Mouse (Mus musculus) liver, embryonic 13.5 days (tissue): ENCODE data around the gene Gabpb2. TPM values are rescaled to one million over a fixed set of nuclear protein-coding genes. Genes with fewer than 3 reads are reported as not detected.

Experiments
- ATAC-seq: fragments of 200-750 bp; cut with Nextera tagmentation; 2 replicates; pipeline ENCODE4 v1.8.0; 2017; ENCODE audit warnings: low read depth, mild to moderate bottlenecking, moderate number of reproducible peaks, moderate library complexity
- DNase-seq: peaks from one replicate; pipeline ENCODE4 v3.0.0; 2022
- H3K27ac ChIP-seq: fragments of 300-500 bp; sonication (generic); 2 replicates; pipeline ENCODE4 v1.5.1; 2015; ENCODE audit warnings: moderate library complexity, mild to moderate bottlenecking, inconsistent platforms
- H3K27me3 ChIP-seq: fragments of 300-500 bp; sonication (generic); 2 replicates; pipeline ENCODE4 v1.6.1; 2015; ENCODE audit warnings: mild to moderate bottlenecking, inconsistent platforms
- H3K36me3 ChIP-seq: fragments of 300-500 bp; sonication (generic); 2 replicates; pipeline ENCODE4 v1.6.1; 2015; ENCODE audit warnings: mild to moderate bottlenecking, inconsistent platforms
- H3K4me1 ChIP-seq: fragments of 300-500 bp; sonication (generic); replicated peaks from 2 replicates; pipeline ENCODE4 v1.6.1; 2015; ENCODE audit warnings: inconsistent platforms
- H3K4me2 ChIP-seq: fragments of 300-500 bp; sonication (generic); 2 replicates; pipeline ENCODE4 v1.6.1; 2015; ENCODE audit warnings: inconsistent platforms, mild to moderate bottlenecking, moderate library complexity
- H3K4me3 ChIP-seq: fragments of 300-500 bp; sonication (generic); replicated peaks from 2 replicates; pipeline ENCODE4 v1.5.1; 2015; ENCODE audit warnings: mild to moderate bottlenecking, inconsistent platforms
- H3K9ac ChIP-seq: fragments of 300-500 bp; sonication (generic); 2 replicates; pipeline ENCODE4 v1.6.1; 2015; ENCODE audit warnings: mild to moderate bottlenecking, inconsistent platforms
- H3K9me3 ChIP-seq: fragments of 300-500 bp; sonication (generic); replicated peaks from 2 replicates; pipeline ENCODE4 v1.6.1; 2016; ENCODE audit warnings: inconsistent platforms
- WGBS: fragments of 180-500 bp; shearing (Covaris S2); methylation state at CpG from one replicate; pipeline ENCODE4 v1.1.7; 2015; ENCODE audit not compliant: insufficient replicate concordance; 5-methylcytosine and 5-hydroxymethylcytosine counted together
- polyA plus RNA-seq: library from polyadenylated mRNA; unstranded; fragments of >200 nt; fragmentation: Nextera tagmentation; extraction: Ambion mirVana; gene quantifications from 2 replicates; pipeline ENCODE4 v1.2.1, GENCODE M21; 2015

The Gabpb2 gene
- polyA plus RNA-seq, 1 experiment from 2014 or later: 6.9 TPM

DNA sequence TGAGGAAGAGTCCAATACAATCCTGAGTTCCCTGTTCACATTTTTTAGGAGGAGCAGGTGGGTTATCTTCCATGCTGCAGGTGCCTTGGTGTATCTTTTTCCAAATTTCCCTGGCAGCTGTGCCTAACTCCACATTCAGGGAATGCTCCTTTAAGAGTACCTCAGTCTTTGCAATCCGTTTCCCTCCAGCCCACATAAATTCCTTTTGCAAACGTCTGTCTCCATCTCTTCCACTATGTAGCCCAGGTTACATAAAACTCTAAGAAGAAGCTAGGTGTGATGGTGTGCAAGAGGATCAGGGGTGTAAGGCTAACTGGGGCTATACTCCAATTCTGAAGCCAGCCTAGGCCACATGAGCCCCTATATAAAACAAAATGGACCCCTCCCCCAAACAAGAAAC, 25.4 kb upstream of the Gabpb2 start:
- H3K9ac ChIP-seq: no peak overlapping the region
- H3K4me3 ChIP-seq: no peak overlapping the region
- peaks cover 19% of the 10 kb centered on the region for H3K4me1 ChIP-seq
- DNase-seq (no peak), ATAC-seq (no peak)
- no peak overlapping the region for H3K4me2 ChIP-seq
- WGBS: 73% methylated on average over 2 of the region's 2 CpGs
- peaks cover 3% of the 10 kb centered on the region for H3K36me3 ChIP-seq
- no peaks in the 10 kb centered on the region for H3K9me3 ChIP-seq
- H3K27me3 ChIP-seq: no peaks in the 10 kb centered on the region
- H3K27ac ChIP-seq: no peak overlapping the region

DNA sequence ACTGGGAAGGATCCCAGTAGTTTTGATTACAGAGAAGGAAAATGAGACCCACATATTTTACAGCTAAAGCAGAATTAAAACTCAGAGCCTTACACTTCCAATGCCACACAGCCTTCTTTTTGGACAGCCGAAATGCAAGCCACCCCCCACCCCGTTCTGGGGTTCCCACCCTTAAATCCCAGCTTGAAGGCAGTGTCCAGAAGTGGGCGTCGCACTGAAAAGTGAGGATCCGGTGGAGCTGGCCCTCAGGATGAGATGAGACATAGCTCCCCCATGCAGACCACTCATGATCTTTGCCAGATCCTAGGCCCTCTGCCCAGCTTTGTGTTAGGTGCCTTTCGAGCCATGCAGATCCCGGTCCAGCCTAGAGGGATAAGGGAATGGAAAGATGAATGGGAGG, 23.8 kb upstream of the Gabpb2 start, which contains the start of gene Gm128:
TSS of gene Gm128 (minus strand) at position 101 of the 400 bp plus-strand sequence.
- Histone ChIP-seq H3K36me3 (peaks cover 19% of the 10 kb centered on the region), H3K9me3 (no peaks in the 10 kb centered on the region), H3K4me2 (peak within 1 kb of the TSS; percentile 8), H3K27ac (no peak within 1 kb of the TSS), H3K4me1 (peaks cover 11% of the 10 kb centered on the region), H3K4me3 (no peak within 1 kb of the TSS), H3K27me3 (no peaks in the 10 kb centered on the region), H3K9ac (peak within 1 kb of the TSS; percentile 28; the same call in 1 of the 2 replicates)
- no peak for DNase-seq
- WGBS: 76% methylated on average over 7 of the region's 7 CpGs
- no peak for ATAC-seq

DNA sequence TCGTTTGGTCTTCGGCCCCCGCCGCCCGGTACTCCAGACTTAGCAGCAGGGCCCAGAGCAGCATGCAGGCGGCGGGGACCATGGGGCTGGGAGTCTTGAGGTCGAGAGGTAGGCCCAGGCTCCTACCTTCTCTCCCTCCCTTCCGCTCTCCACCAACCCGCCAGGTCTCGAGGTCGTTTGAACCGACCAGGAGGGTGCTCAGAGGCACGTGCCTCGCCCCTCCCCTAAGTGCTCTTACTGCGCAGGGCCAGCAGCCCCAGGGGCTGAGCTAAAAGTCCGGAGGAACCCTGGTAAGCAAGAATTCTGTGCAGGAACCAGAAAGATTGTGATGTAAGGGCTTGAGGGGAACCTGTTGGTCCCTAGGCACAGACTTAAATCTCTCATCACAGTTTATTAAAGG, 23.2 kb upstream of the Gabpb2 start:
- H3K9ac ChIP-seq: peak overlapping the region; percentile 28; the same call in 1 of the 2 replicates
- ATAC-seq (no peak), DNase-seq (no peak)
- no peaks in the 10 kb centered on the region for H3K9me3 ChIP-seq
- H3K27ac ChIP-seq: no peak overlapping the region
- no peak overlapping the region for H3K4me3 ChIP-seq
- H3K4me2 ChIP-seq: peak overlapping the region; percentile 8
- peaks cover 25% of the 10 kb centered on the region for H3K36me3 ChIP-seq
- 45% methylated on average over 17 of the region's 17 CpGs for WGBS
- peaks cover 10% of the 10 kb centered on the region for H3K4me1 ChIP-seq
- H3K27me3 ChIP-seq: no peaks in the 10 kb centered on the region

DNA sequence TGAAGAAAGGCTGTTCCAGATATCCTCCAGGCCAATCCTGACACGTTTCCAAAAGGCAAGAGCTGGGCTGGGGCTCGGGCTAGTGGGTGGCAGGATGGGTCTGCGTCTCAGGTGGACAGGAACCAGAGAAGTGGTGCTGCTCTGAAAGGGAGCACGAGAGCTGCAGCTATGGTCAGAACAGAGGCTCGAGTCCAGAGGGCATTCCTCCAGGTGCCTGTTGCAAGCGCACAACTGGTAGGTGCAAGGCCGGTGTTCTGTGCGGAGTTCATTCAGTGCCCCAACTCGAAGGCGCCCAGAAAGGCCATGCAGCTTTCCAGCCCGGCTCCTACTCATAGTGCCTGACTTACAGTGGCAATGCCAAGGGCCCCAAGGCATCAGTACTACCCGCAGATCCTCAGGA, 22.3 kb upstream of the Gabpb2 start:
- H3K27ac ChIP-seq: no peak overlapping the region
- H3K9me3 ChIP-seq: no peaks in the 10 kb centered on the region
- H3K4me2 ChIP-seq: no peak overlapping the region
- ATAC-seq: no peak
- peaks cover 34% of the 10 kb centered on the region for H3K36me3 ChIP-seq
- no peak overlapping the region for H3K9ac ChIP-seq
- no peak overlapping the region for H3K4me3 ChIP-seq
- WGBS: 76% methylated on average over 12 of the region's 12 CpGs
- no peak for DNase-seq
- H3K27me3 ChIP-seq: no peaks in the 10 kb centered on the region
- H3K4me1 ChIP-seq: peaks cover 10% of the 10 kb centered on the region

DNA sequence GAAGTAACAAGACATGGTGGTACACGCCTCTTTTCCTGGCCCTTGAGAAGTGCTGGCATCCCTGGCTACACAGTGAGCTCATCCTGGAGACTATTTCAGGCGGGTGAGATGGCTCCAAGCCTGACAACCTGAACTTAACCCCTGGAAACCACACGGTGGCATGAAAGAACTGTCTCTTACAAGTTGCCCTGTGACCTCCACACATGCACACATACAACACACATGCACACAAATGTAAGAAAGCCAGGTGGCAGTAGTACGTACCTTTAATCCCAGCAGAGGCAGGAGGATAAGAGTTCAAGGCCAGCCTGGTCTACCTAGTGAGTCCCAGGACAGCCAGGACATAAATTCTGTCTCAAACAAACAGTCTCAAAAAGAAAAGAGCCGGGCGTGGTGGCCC, 21.3 kb upstream of the Gabpb2 start:
- Histone ChIP-seq H3K27ac (no peak overlapping the region), H3K4me1 (peaks cover 10% of the 10 kb centered on the region), H3K36me3 (peaks cover 44% of the 10 kb centered on the region), H3K4me2 (no peak overlapping the region), H3K9me3 (no peaks in the 10 kb centered on the region), H3K4me3 (no peak overlapping the region), H3K9ac (no peak overlapping the region), H3K27me3 (no peaks in the 10 kb centered on the region)
- ATAC-seq: no peak
- WGBS: 75% methylated on average over 6 of the region's 6 CpGs
- no peak for DNase-seq

DNA sequence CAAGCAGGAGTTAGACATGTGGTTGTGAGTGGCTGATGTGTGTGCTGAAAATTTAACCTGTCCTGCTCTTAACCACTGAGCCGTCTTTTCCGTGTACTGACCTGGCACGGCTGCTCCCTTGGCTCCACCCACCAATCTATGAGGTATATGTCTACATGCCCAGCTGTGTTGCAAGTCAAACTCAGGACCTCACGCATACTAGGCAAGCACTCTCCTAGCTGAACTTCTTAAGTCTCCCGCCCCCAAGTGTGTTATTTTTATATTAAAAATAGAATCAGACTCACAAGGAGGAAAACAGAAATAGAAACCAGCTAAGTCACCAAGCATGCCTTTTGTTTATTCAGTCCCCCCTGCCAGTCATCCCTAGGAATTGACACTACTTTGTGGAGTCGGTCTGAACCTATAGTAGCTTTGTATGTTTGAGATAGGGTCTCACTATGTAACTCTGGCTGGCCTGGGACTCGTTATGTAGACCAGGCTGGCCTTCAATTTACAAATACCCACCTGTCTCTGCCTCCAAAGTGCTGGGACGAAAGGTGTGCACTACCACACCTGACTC, 19.9 kb upstream of the Gabpb2 start:
- Histone ChIP-seq H3K9me3 (no peaks in the 10 kb centered on the region), H3K27ac (no peak overlapping the region), H3K36me3 (peaks cover 58% of the 10 kb centered on the region), H3K9ac (no peak overlapping the region), H3K27me3 (no peaks in the 10 kb centered on the region), H3K4me3 (no peak overlapping the region), H3K4me1 (peaks cover 16% of the 10 kb centered on the region), H3K4me2 (no peak overlapping the region)
- ATAC-seq (no peak), DNase-seq (no peak)
- WGBS: 84% methylated on average over 8 of the region's 8 CpGs

DNA sequence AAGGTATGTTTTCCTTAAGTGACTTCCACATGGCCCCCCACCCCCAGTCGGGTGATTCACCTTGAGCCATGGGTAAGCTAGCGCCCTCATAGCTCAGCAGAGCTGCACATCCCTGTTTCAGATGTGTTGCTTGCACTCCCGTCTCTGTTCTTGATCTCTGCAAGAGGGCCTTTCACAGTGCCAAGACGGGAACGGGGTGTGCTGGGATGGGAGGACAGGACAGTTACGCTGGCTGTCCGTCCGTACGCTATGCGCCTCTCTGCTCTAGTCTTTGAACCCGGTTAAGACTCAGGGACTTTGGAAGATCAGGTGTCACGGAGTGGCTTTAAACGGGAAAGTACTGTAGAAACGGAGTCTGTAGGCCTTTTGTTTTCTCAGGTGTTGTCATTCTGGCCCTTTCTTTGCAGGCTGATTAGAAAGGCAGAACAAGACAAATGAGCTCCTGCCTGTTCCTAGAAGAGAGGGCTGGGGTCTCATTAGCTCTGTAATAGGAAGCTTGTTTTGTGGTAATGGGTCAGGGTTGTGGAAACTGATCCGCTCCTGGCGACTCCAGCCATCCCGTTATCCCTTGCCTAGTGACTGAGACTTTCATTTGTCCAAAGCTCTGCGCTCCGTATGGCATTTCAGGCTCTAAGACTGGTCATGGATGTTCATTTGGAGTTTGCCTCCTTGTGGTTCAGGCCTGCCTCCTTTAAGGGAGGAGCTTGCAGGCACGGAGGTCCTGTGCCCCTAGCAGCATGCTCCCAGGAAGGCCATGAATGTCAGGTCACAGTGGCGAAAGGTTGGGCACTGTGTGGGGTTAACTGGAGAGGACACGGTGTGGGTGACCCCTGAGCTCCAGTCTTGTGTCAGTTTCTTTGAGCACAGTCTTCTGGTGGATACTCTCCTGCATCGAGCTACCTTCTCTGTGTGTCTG, 17.9 kb upstream of the Gabpb2 start:
- peaks cover 71% of the 10 kb centered on the region for H3K36me3 ChIP-seq
- no peak overlapping the region for H3K9ac ChIP-seq
- ATAC-seq (no peak), DNase-seq (no peak)
- no peak overlapping the region for H3K4me2 ChIP-seq
- H3K27me3 ChIP-seq: no peaks in the 10 kb centered on the region
- 89% methylated on average over 23 of the region's 23 CpGs for WGBS
- H3K27ac ChIP-seq: no peak overlapping the region
- H3K9me3 ChIP-seq: no peaks in the 10 kb centered on the region
- no peak overlapping the region for H3K4me3 ChIP-seq
- H3K4me1 ChIP-seq: peaks cover 32% of the 10 kb centered on the region

DNA sequence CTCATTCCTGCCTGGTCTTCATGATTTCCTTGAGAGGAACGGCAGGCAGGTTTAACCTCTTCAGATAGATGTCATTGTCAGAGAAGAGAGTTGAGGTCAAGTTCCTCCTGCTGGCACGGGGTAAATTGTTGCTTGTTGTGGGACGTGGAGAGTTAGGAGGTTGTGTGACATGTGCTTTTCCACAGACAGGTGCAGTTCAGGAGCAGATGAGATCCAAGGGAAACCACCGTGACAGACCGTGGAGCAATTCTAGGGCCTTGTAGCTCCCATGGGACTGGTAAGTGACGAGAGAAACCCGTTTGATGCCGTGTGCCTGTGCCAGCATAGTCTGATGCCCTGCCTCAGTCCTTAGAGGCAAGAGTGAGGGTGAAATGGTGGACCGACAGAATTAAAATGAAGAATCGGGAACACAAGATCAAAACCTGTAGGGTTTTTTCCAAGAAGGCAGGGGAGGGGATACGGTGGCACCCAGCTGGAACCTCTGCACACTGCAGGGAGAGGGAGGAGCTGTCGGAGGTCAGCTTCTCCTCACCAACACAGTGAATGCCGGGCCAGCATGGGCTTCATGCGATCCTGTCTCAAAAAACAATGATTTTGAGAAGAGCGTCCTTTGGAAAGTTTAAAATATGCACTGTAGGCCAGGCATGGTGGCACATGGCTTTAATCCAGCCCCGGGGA, 15.7 kb upstream of the Gabpb2 start:
- no peak overlapping the region for H3K9ac ChIP-seq
- ATAC-seq (no peak), DNase-seq (no peak)
- no peak overlapping the region for H3K4me3 ChIP-seq
- peaks cover 39% of the 10 kb centered on the region for H3K4me1 ChIP-seq
- 87% methylated on average over 16 of the region's 16 CpGs for WGBS
- no peaks in the 10 kb centered on the region for H3K27me3 ChIP-seq
- H3K9me3 ChIP-seq: no peaks in the 10 kb centered on the region
- H3K27ac ChIP-seq: no peak overlapping the region
- H3K36me3 ChIP-seq: peaks cover 71% of the 10 kb centered on the region
- no peak overlapping the region for H3K4me2 ChIP-seq

DNA sequence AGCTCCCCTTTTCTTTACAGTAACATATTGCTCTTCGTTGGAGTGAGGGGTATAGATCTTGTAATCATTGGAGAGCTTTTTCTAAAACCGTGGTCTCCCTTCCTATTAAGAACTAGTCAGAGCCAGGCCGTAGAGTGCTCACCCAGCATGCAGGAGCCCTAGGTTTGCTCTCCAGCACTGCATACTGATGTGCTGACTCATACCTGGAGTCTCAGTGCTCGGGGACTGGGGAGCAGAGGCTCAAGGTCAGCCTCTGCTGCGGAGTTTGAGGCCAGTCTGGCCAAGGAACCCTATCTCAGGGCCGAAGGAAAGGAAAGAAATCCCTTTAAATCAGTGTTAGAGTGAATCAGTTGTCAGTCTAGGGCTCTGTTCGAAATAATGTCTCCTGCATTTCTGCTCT, 15.1 kb upstream of the Gabpb2 start:
- Histone ChIP-seq H3K9ac (peak overlapping the region; percentile 6; the same call in 1 of the 2 replicates), H3K9me3 (no peaks in the 10 kb centered on the region), H3K36me3 (peaks cover 65% of the 10 kb centered on the region), H3K27me3 (no peaks in the 10 kb centered on the region), H3K4me1 (peaks cover 44% of the 10 kb centered on the region), H3K4me3 (no peak overlapping the region), H3K27ac (0 out of 2 replicates have a peak overlapping the region, but pooled peaks have one; percentile 93), H3K4me2 (peak overlapping the region; percentile 97; the same call in 1 of the 2 replicates)
- ATAC-seq: no peak
- no peak for DNase-seq
- WGBS: 68% methylated on average over 7 of the region's 7 CpGs

DNA sequence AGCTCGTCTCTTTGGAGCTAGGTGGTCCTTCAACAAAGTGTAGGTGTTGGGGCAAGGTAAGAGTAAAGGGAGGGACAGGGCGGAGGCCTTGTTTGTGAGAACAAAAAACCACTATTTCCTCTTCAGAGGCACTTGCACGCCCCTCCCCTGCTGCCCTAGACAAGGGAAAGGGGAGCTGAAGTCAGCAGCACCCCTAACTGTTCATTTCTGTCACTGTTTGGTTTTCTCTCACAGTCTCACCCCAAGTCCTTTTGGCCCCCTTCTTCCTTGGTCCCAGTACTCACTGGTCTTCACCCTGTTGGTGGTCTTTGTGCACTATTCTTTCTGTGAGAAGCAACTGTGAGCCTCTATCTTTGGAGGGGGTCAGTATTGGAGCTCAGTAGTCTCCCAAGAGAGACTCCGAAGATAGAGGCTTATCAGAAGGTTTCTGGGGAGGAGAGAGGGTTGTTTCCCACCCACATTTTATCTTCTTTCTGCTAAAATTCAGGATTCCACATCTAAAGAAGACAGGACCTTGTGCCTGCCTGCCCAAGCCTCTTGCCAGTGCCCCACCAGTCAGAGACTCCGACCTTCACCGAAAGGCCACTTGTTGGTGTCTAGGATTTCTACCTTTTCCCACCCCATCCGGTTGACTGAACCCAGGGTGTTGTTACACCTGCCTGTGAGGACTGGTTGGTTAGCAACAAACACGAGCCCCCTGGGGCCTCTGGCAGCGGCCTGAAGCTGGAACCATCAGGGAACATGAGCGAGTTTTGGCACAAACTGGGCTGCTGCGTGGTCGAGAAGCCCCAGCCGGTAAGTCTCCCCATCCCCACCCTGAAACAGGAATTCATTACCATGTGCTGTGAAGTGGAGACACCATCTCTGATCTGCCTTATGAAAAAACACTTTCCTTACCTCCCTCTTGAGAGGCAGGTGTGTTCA, 13.8 kb upstream of the Gabpb2 start, which contains the start of gene Mllt11:
TSS of gene Mllt11 (minus strand) at position 874 of the 924 bp plus-strand sequence.
- Histone ChIP-seq H3K9ac (peak within 1 kb of the TSS; percentile 96), H3K4me2 (peak within 1 kb of the TSS; percentile 97), H3K4me3 (peak within 1 kb of the TSS; percentile 85), H3K27ac (peak within 1 kb of the TSS; percentile 93), H3K27me3 (no peaks in the 10 kb centered on the region), H3K36me3 (peaks cover 53% of the 10 kb centered on the region), H3K9me3 (no peaks in the 10 kb centered on the region), H3K4me1 (peaks cover 53% of the 10 kb centered on the region)
- peak; percentile 27 for ATAC-seq
- peak; percentile 16 for DNase-seq
- 40% methylated on average over 13 of the region's 13 CpGs for WGBS
